In the genomic region with DNA sequence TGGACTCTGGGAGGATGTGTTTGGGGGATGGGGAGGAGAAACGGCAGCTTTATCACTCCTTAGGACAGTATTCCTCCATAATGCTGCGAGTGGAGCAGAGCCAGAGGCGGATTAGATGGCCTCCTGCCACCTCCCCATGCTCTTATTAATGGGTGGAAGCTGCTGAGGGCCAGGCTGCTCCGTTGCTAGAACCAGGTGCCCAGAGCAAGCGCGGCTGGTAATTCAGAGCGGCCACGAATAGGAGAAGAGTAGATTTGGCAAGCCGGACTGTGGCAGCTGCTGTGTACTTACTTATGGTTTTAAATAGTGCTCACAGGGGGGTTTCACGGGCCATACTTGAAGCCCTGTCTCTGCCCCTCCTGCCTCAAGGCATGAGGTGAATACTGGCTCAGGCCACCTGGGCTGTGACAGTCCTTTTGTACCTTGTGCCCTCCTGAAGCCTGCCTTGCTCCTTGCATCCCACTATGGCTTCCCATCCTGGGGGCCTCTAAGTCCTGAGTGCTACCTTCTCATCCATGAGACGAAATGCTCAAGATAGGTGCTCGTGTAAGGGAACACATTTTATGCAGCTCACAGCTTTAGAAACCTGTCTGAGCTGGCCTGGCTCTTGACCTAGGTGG, we compare ENCODE assay signal across 13 mouse cellular contexts. TPM values are rescaled to one million over a fixed set of nuclear protein-coding genes. Genes with fewer than 3 reads are reported as not detected.
DNase-seq lines count a peak whose midpoint lies in the region; ATAC-seq lines count a peak whose summit lies in the region.
"Had no signal": no experiment of that assay in that cellular context is flagged by ENCODE, and none has a peak within 500 bp of the region (broad histone marks: within the 10 kb centered on the region; RNA-seq: fewer than 3 reads in every experiment).

No protein-coding gene starts in this region.

- no peaks in the 10 kb centered on the region for H3K9me3 ChIP-seq in forebrain, embryonic 13.5 days (replicated peaks)
- no peaks in the 10 kb centered on the region for H3K9me3 ChIP-seq in forebrain, embryonic 12.5 days
- H3K9me3 ChIP-seq: embryonic facial prominence, embryonic 13.5 days had no signal

- no peak overlapping the region for H3K9ac ChIP-seq in forebrain, embryonic 13.5 days
- H3K9ac ChIP-seq in forebrain, embryonic 12.5 days, result no peak overlapping the region
- H3K9ac ChIP-seq: embryonic facial prominence, embryonic 13.5 days had no signal

- no peaks in the 10 kb centered on the region for H3K27me3 ChIP-seq in forebrain, embryonic 13.5 days
- no peaks in the 10 kb centered on the region for H3K27me3 ChIP-seq in forebrain, embryonic 12.5 days
- H3K27me3 ChIP-seq: embryonic facial prominence, embryonic 13.5 days had no signal

- H3K36me3 ChIP-seq in forebrain, embryonic 13.5 days (ENCODE audit: poor library complexity, severe bottlenecking), result no peaks in the 10 kb centered on the region
- H3K36me3 ChIP-seq in forebrain, embryonic 12.5 days (replicated peaks), result no peaks in the 10 kb centered on the region
- H3K36me3 ChIP-seq: embryonic facial prominence, embryonic 13.5 days had no signal

- H3K27ac ChIP-seq in forebrain, embryonic 13.5 days, result no peak overlapping the region
- H3K27ac ChIP-seq in forebrain, embryonic 12.5 days, result no peak overlapping the region
- H3K27ac ChIP-seq: embryonic facial prominence, embryonic 13.5 days had no signal

- intact Hi-C loops in heart, postnatal 25 days (cut with DNase I), result no loop called here

- no peak overlapping the region for H3K4me2 ChIP-seq in forebrain, embryonic 13.5 days
- H3K4me2 ChIP-seq in forebrain, embryonic 12.5 days, result no peak overlapping the region
- H3K4me2 ChIP-seq: embryonic facial prominence, embryonic 13.5 days had no signal

- H3K4me3 ChIP-seq in forebrain, embryonic 13.5 days, result no peak overlapping the region
- no peak overlapping the region for H3K4me3 ChIP-seq in forebrain, embryonic 12.5 days (replicated peaks)
- H3K4me3 ChIP-seq: embryonic facial prominence, embryonic 13.5 days had no signal

- H3K4me1 ChIP-seq in forebrain, embryonic 13.5 days, result peaks cover 6% of the 10 kb centered on the region; the same call in 1 of the 2 replicates
- no peaks in the 10 kb centered on the region for H3K4me1 ChIP-seq in forebrain, embryonic 12.5 days

- DNase-seq in right cerebral cortex, postnatal 14 days, result peak; percentile 35
- DNase-seq in right cerebral cortex, adult 2 months (ENCODE audit: low spot score in 2 of 2), result no peak
- DNase-seq in layer of hippocampus, adult 9-11 months, result peak; percentile 63
- DNase-seq in heart, postnatal 25 days (ENCODE audit: low spot score), result no peak
- no peak for DNase-seq in kidney, adult 8-10 months
- no peak for DNase-seq in adrenal gland, adult (ENCODE audit: inconsistent age in 2 of 2, low spot score in 1 of 2)
- DNase-seq: adrenal gland, postnatal 36 days; gastrocnemius, postnatal 14 days; heart, postnatal 4 days; lung, adult 2 months had no signal

- 59% methylated on average over 12 of the region's 12 CpGs for WGBS in forebrain, embryonic 13.5 days
- 73% methylated on average over 12 of the region's 12 CpGs for WGBS in forebrain, embryonic 12.5 days

- ATAC-seq in forebrain, embryonic 13.5 days, result peak; percentile 77
- ATAC-seq in forebrain, embryonic 12.5 days (ENCODE audit: low FRiP score), result no peak

RNA-seq across cellular contexts. Expression of a gene that starts 14.7 kb away (rescaled TPM):
- polyA plus RNA-seq in forebrain, embryonic 13.5 days (2015; fragmentation: Nextera tagmentation; extraction: Ambion mirVana), result 6.5 and 7.0 TPM in 2 replicates
- 4.0 and 5.1 TPM in 2 replicates for polyA plus RNA-seq in forebrain, embryonic 12.5 days (2016; fragmentation: Nextera tagmentation; extraction: Ambion mirVana)
- total RNA-seq in heart, postnatal 25 days (2021), result 1 to 10 TPM; 6.8 to 7.3 TPM

Comparison
In these comparisons a context has a peak if more than half of its experiments do, and no peak if none do; other contexts are left out.
1. DNase-seq: peak in right cerebral cortex, postnatal 14 days (single experiment) and layer of hippocampus, adult 9-11 months (single experiment); none in right cerebral cortex, adult 2 months (0 of 2), heart, postnatal 25 days (single experiment), kidney, adult 8-10 months (0 of 2) and adrenal gland, adult (0 of 2).